Mouse (Mus musculus) hindbrain, embryonic 10.5 days (tissue): Measurements from ENCODE around the gene Polg2. TPM values are rescaled to one million over a fixed set of nuclear protein-coding genes. Genes with fewer than 3 reads are reported as not detected.
"Not testable (repeated sequence)": the region's sequence is repeated elsewhere in the genome, so short reads cannot be mapped to it uniquely, and the experiment has no call there.

Source experiments
- DNase-seq: peaks from one replicate; pipeline ENCODE4 v3.0.0-alpha.2; 2017; ENCODE audit warnings: low spot score
- H3K27ac ChIP-seq: fragments of 300-500 bp; sonication (generic); 2 replicates; pipeline ENCODE4 v1.5.1; 2016; ENCODE audit warnings: mild to moderate bottlenecking, moderate library complexity
- H3K27me3 ChIP-seq: fragments of 300-500 bp; sonication (generic); 2 replicates; pipeline ENCODE4 v1.6.1; 2016; ENCODE audit warnings: mild to moderate bottlenecking; ENCODE audit not compliant: poor library complexity, insufficient read depth, severe bottlenecking
- H3K36me3 ChIP-seq: fragments of 300-500 bp; sonication (generic); 2 replicates; pipeline ENCODE4 v1.6.1; 2016; ENCODE audit warnings: mild to moderate bottlenecking, moderate library complexity
- H3K4me1 ChIP-seq: fragments of 300-500 bp; sonication (generic); replicated peaks from 2 replicates; pipeline ENCODE4 v1.6.1; 2016; ENCODE audit warnings: mild to moderate bottlenecking
- H3K4me3 ChIP-seq: fragments of 300-500 bp; sonication (generic); 2 replicates; pipeline ENCODE4 v1.5.1; 2016; ENCODE audit warnings: mild to moderate bottlenecking, moderate library complexity
- H3K9me3 ChIP-seq: fragments of 300-500 bp; sonication (generic); 2 replicates; pipeline ENCODE4 v1.6.1; 2016; ENCODE audit warnings: mild to moderate bottlenecking, moderate library complexity
- WGBS: fragments of 180-500 bp; shearing (Covaris S2); methylation state at CpG from one replicate; pipeline ENCODE4 v1.1.7; 2016; 5-methylcytosine and 5-hydroxymethylcytosine counted together
- polyA plus RNA-seq: library from polyadenylated mRNA; unstranded; fragments of >200 nt; fragmentation: Nextera tagmentation; extraction: Ambion mirVana; gene quantifications from 2 replicates; pipeline ENCODE4 v1.2.1, GENCODE M21; 2016

Polg2 gene
- polyA plus RNA-seq, 1 experiment from 2014 or later: 8.1 TPM

DNA sequence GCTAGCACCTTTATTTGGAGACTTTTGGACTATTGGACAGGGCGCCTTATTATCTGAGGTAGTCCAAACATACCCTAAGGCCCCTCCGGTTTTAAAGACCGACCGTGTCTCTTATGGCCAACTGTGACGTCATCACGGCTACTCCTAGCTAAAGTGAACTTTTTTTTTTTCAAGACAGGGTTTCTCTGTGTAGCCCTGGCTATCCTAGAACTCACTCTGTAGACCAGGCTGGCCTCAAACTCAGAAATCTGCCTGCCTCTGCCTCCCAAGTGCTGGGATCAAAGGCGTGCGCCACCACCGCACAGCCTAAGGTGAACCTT is 54.5 kb downstream of the Polg2 start:
- H3K27me3 ChIP-seq, DNase-seq, H3K9me3 ChIP-seq, H3K4me3 ChIP-seq, H3K36me3 ChIP-seq, H3K27ac ChIP-seq: not testable (repeated sequence)
- 96% methylated on average over 9 of the region's 9 CpGs for WGBS
- H3K4me1 ChIP-seq: peaks cover 23% of the 10 kb centered on the region

GRCm38 (mm10) chr11:106724176-106724915 is 55.0 kb downstream of the Polg2 start:
- Histone ChIP-seq H3K27ac (no peak overlapping the region), H3K36me3 (no peaks in the 10 kb centered on the region), H3K4me3 (no peak overlapping the region), H3K27me3 (no peaks in the 10 kb centered on the region), H3K9me3 (no peaks in the 10 kb centered on the region), H3K4me1 (peaks cover 23% of the 10 kb centered on the region)
- 87% methylated on average over 10 of the region's 10 CpGs for WGBS
- DNase-seq: no peak

DNA sequence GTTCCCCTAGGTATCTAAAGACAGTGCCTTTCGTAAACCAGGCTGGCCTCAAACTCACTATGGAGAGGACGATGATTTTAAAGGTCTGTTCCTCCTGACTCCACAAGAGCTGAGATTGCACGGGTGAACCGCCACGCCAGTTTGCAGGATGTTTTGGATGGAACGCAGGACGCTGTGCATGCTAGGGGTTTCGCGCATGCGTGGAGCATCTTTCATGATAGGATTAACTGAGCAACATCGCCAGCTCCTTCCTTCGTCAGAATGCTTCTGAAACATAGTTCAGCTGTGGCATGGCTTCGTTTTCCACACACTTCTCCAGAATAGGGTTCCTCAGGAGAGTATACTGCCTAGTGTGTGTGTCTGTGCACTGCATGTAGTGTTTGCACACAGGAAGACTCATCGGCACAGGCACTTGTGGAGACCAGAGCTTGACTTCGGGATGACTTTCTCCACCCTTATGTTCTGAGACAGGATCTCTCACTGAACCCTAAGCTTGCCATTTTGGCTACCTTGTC is 55.7 kb downstream of the Polg2 start:
- DNase-seq: no peak
- 80% methylated on average over 15 of the region's 15 CpGs for WGBS
- Histone ChIP-seq H3K4me1 (peaks cover 22% of the 10 kb centered on the region), H3K4me3 (no peak overlapping the region), H3K36me3 (no peaks in the 10 kb centered on the region), H3K27me3 (no peaks in the 10 kb centered on the region), H3K9me3 (no peaks in the 10 kb centered on the region), H3K27ac (no peak overlapping the region)

GRCm38 (mm10) chr11:106722831-106723361 is 56.4 kb downstream of the Polg2 start:
- Histone ChIP-seq H3K4me1 (peaks cover 14% of the 10 kb centered on the region), H3K27ac (0 out of 2 replicates have a peak overlapping the region, but pooled peaks have one; percentile 24)
- no peak for DNase-seq

GRCm38 (mm10) chr11:106720379-106720778 is 59.0 kb downstream of the Polg2 start:
- Histone ChIP-seq H3K36me3 (no peaks in the 10 kb centered on the region), H3K9me3 (no peaks in the 10 kb centered on the region), H3K4me3 (no peak overlapping the region), H3K4me1 (peaks cover 11% of the 10 kb centered on the region), H3K27me3 (no peaks in the 10 kb centered on the region), H3K27ac (no peak overlapping the region)
- WGBS: 89% methylated on average over 8 of the region's 8 CpGs
- DNase-seq: no peak

More at GRCm38 (mm10) chr11:106722831-106723361, 56.4 kb downstream of the Polg2 start:
- no peak overlapping the region for H3K4me3 ChIP-seq
- H3K9me3 ChIP-seq: no peaks in the 10 kb centered on the region
- H3K36me3 ChIP-seq: no peaks in the 10 kb centered on the region
- no peaks in the 10 kb centered on the region for H3K27me3 ChIP-seq
- WGBS: 28% methylated on average over 7 of the region's 7 CpGs

Other genes starting within 250 kb of the Polg2 start
- 6.9 and 7.9 TPM in 2 replicates for gene Tex2, start 166.1 kb downstream of the Polg2 start, polyA plus RNA-seq
- gene Pecam1, start 28.9 kb downstream of the Polg2 start, polyA plus RNA-seq: 17.3 and 18.3 TPM in 2 replicates
- 0.93 and 1.6 TPM in 2 replicates for gene Milr1, start 28.3 kb downstream of the Polg2 start, polyA plus RNA-seq
- gene Ddx5, start 9.6 kb upstream of the Polg2 start, polyA plus RNA-seq: 285 and 301 TPM in 2 replicates
- gene Cep95, start 9.7 kb upstream of the Polg2 start, polyA plus RNA-seq: 14.8 and 20.2 TPM in 2 replicates
- 13.0 and 13.3 TPM in 2 replicates for gene Smurf2, start 141.2 kb upstream of the Polg2 start, polyA plus RNA-seq
- 653 and 682 TPM in 2 replicates for gene Kpna2, start 220.0 kb upstream of the Polg2 start, polyA plus RNA-seq
- gene 1810010H24Rik, start 246.1 kb upstream of the Polg2 start, polyA plus RNA-seq: 1.6 and 2.8 TPM in 2 replicates